Mouse (Mus musculus): Measurements from ENCODE around the gene Grsf1.

DNA sequence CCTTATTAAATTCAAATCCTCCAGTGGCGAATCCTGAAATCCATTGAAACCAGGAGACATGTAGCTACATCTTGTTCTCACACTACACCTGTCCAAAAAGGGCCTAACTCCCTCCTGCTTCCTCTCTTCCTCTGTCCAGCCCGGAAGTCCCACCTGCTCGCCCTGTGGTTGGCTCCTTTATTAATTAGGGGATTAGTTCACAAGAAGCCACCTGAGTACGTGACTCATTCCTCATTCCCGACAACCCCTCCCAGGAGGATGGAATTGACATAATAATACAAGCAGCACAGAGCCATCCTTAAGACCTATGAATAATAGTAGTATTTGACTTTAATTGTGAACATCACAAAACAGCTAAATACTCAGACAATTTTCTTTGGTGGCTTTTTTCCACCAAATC lies 41.9 kb downstream of the Grsf1 start:
- TF ChIP-seq CTCF (IDR thresholded peaks at IDR 0.05; ENCODE audit: borderline replicate concordance, insufficient read depth, low read depth, low read length) (no peak), POLR2A (IDR thresholded peaks at IDR 0.05; ENCODE audit: borderline replicate concordance, insufficient read depth, low read length) (no peak)

All from cerebellum, adult 2 months (tissue).